Mouse (Mus musculus) embryo, embryonic 10.5 days (tissue): ENCODE data around the gene Map2.
A peak's percentile ranks its signal among the peaks of the same experiment; 100 is the strongest.

Experiments
- DNase-seq: peaks from one replicate; pipeline ENCODE4 v3.0.0-alpha.2; 2015; ENCODE audit warnings: low spot score

The Map2 gene

GRCm38 (mm10) chr1:66299376-66299775, 124.3 kb downstream of the Map2 start:
- no peak for DNase-seq

GRCm38 (mm10) chr1:66320378-66321135, 145.5 kb downstream of the Map2 start:
- DNase-seq: peak; percentile 70

- DNase-seq: no peak
These were observed 146.0 kb downstream of the Map2 start for GRCm38 (mm10) chr1:66321136-66321502.

- DNase-seq: peak; percentile 61
These were observed 146.6 kb downstream of the Map2 start for GRCm38 (mm10) chr1:66321631-66322142.

GRCm38 (mm10) chr1:66323461-66323860, 148.4 kb downstream of the Map2 start:
- DNase-seq: no peak

GRCm38 (mm10) chr1:66324951-66325350, 149.9 kb downstream of the Map2 start:
- DNase-seq: no peak

GRCm38 (mm10) chr1:66328996-66329395, 153.9 kb downstream of the Map2 start:
- no peak for DNase-seq

- no peak for DNase-seq
These were observed 154.5 kb downstream of the Map2 start for GRCm38 (mm10) chr1:66329534-66329933.

GRCm38 (mm10) chr1:66335724-66336284, 160.7 kb downstream of the Map2 start:
- DNase-seq: no peak

- DNase-seq: no peak
These were observed 164.1 kb downstream of the Map2 start for GRCm38 (mm10) chr1:66339213-66339612.

- no peak for DNase-seq
These were observed 173.5 kb downstream of the Map2 start for GRCm38 (mm10) chr1:66348404-66349165.

GRCm38 (mm10) chr1:66349166-66349835, 174.2 kb downstream of the Map2 start:
- no peak for DNase-seq

GRCm38 (mm10) chr1:66351366-66351765, 176.3 kb downstream of the Map2 start:
- DNase-seq: no peak

GRCm38 (mm10) chr1:66361799-66362198, 186.7 kb downstream of the Map2 start:
- no peak for DNase-seq

- DNase-seq: no peak
These were observed 188.2 kb downstream of the Map2 start for GRCm38 (mm10) chr1:66363285-66363684.

GRCm38 (mm10) chr1:66364386-66364785, 189.3 kb downstream of the Map2 start:
- no peak for DNase-seq

- DNase-seq: no peak
These were observed 190.5 kb downstream of the Map2 start for GRCm38 (mm10) chr1:66365600-66365999.

- no peak for DNase-seq
These were observed 194.4 kb downstream of the Map2 start for GRCm38 (mm10) chr1:66369486-66369885.

- no peak for DNase-seq
These were observed 196.3 kb downstream of the Map2 start for GRCm38 (mm10) chr1:66371371-66371770.

GRCm38 (mm10) chr1:66386321-66386720, 211.2 kb downstream of the Map2 start:
- DNase-seq: no peak

GRCm38 (mm10) chr1:66386751-66387452, 211.8 kb downstream of the Map2 start:
- DNase-seq: peak; percentile 77

GRCm38 (mm10) chr1:66388561-66388960, 213.5 kb downstream of the Map2 start:
- DNase-seq: no peak
